Mouse (Mus musculus): ENCODE measurements around the gene Pm20d1. TPM values are rescaled to one million over a fixed set of nuclear protein-coding genes. Genes with fewer than 3 reads are reported as not detected.

The Pm20d1 gene
- polyA plus RNA-seq, 1 experiment from 2014 or later, result 1.4 TPM

GRCm38 (mm10) chr1:131761079-131761831 lies 35.9 kb upstream of the Pm20d1 start:
- Histone ChIP-seq H3K36me3 (no peaks in the 10 kb centered on the region), H3K4me3 (no peak overlapping the region), H3K27me3 (ENCODE audit: insufficient read depth, poor library complexity, severe bottlenecking) (no peaks in the 10 kb centered on the region), H3K4me1 (replicated peaks) (peaks cover 18% of the 10 kb centered on the region), H3K9me3 (no peaks in the 10 kb centered on the region), H3K27ac (no peak overlapping the region)
- WGBS, result 85% methylated on average over 13 of the region's 13 CpGs
- no peak for DNase-seq (ENCODE audit: low spot score)

GRCm38 (mm10) chr1:131763683-131764082 lies 33.5 kb upstream of the Pm20d1 start:
- no peaks in the 10 kb centered on the region for H3K9me3 ChIP-seq
- 0 out of 2 replicates have a peak, but pooled peaks cover 7% of the 10 kb centered on the region for H3K27me3 ChIP-seq (ENCODE audit: insufficient read depth, poor library complexity, severe bottlenecking)
- 56% methylated on average over 9 of the region's 9 CpGs for WGBS
- no peak for DNase-seq (ENCODE audit: low spot score)
- H3K4me1 ChIP-seq (replicated peaks), result peaks cover 16% of the 10 kb centered on the region
- H3K4me3 ChIP-seq, result no peak overlapping the region
- H3K27ac ChIP-seq, result no peak overlapping the region
- H3K36me3 ChIP-seq, result no peaks in the 10 kb centered on the region

- H3K4me3 ChIP-seq, result no peak overlapping the region
- no peak for DNase-seq (ENCODE audit: low spot score)
- H3K9me3 ChIP-seq, result no peaks in the 10 kb centered on the region
- peaks cover 5% of the 10 kb centered on the region for H3K4me1 ChIP-seq (replicated peaks)
- 71% methylated on average over 8 of the region's 8 CpGs for WGBS
- H3K36me3 ChIP-seq, result no peaks in the 10 kb centered on the region
- H3K27ac ChIP-seq, result no peak overlapping the region
- 0 out of 2 replicates have a peak, but pooled peaks cover 7% of the 10 kb centered on the region for H3K27me3 ChIP-seq (ENCODE audit: insufficient read depth, poor library complexity, severe bottlenecking)
Observed at GRCm38 (mm10) chr1:131764581-131765338, 32.4 kb upstream of the Pm20d1 start.

GRCm38 (mm10) chr1:131765357-131766001 lies 31.7 kb upstream of the Pm20d1 start:
- WGBS, result 12% methylated on average over 11 of the region's 11 CpGs
- H3K4me1 ChIP-seq (replicated peaks), result no peaks in the 10 kb centered on the region
- no peaks in the 10 kb centered on the region for H3K9me3 ChIP-seq
- H3K4me3 ChIP-seq, result no peak overlapping the region
- no peaks in the 10 kb centered on the region for H3K36me3 ChIP-seq
- H3K27me3 ChIP-seq (ENCODE audit: insufficient read depth, poor library complexity, severe bottlenecking), result 0 out of 2 replicates have a peak, but pooled peaks cover 7% of the 10 kb centered on the region
- DNase-seq (ENCODE audit: low spot score), result peak; percentile 84
- no peak overlapping the region for H3K27ac ChIP-seq

- Histone ChIP-seq H3K27me3 (ENCODE audit: insufficient read depth, poor library complexity, severe bottlenecking) (0 out of 2 replicates have a peak, but pooled peaks cover 7% of the 10 kb centered on the region), H3K4me3 (no peak overlapping the region), H3K4me1 (replicated peaks) (no peaks in the 10 kb centered on the region), H3K36me3 (no peaks in the 10 kb centered on the region), H3K9me3 (no peaks in the 10 kb centered on the region), H3K27ac (no peak overlapping the region)
- 76% methylated on average over 3 of the region's 3 CpGs for WGBS
- no peak for DNase-seq (ENCODE audit: low spot score)
Observed at GRCm38 (mm10) chr1:131769296-131769695, 27.9 kb upstream of the Pm20d1 start.

GRCm38 (mm10) chr1:131770656-131771055 lies 26.5 kb upstream of the Pm20d1 start:
- Histone ChIP-seq H3K4me3 (no peak overlapping the region), H3K36me3 (no peaks in the 10 kb centered on the region), H3K27ac (no peak overlapping the region), H3K4me1 (replicated peaks) (no peaks in the 10 kb centered on the region), H3K27me3 (ENCODE audit: insufficient read depth, poor library complexity, severe bottlenecking) (0 out of 2 replicates have a peak, but pooled peaks cover 7% of the 10 kb centered on the region), H3K9me3 (no peaks in the 10 kb centered on the region)
- no peak for DNase-seq (ENCODE audit: low spot score)
- 82% methylated on average over 4 of the region's 4 CpGs for WGBS

- DNase-seq (ENCODE audit: low spot score), result no peak
- H3K27ac ChIP-seq, result no peak overlapping the region
- H3K4me1 ChIP-seq (replicated peaks), result no peaks in the 10 kb centered on the region
- H3K27me3 ChIP-seq (ENCODE audit: insufficient read depth, poor library complexity, severe bottlenecking), result 0 out of 2 replicates have a peak, but pooled peaks cover 7% of the 10 kb centered on the region
- H3K4me3 ChIP-seq, result no peak overlapping the region
- H3K9me3 ChIP-seq, result no peaks in the 10 kb centered on the region
- H3K36me3 ChIP-seq, result no peaks in the 10 kb centered on the region
Observed at GRCm38 (mm10) chr1:131771440-131771839, 25.7 kb upstream of the Pm20d1 start.

- WGBS, result 34% methylated on average over 3 of the region's 3 CpGs
- peak; percentile 9 for DNase-seq (ENCODE audit: low spot score)
Observed at GRCm38 (mm10) chr1:131794591-131794990, 2.6 kb upstream of the Pm20d1 start.

GRCm38 (mm10) chr1:131795171-131795570 lies 2.0 kb upstream of the Pm20d1 start:
- peaks cover 4% of the 10 kb centered on the region; the same call in 1 of the 2 replicates for H3K27me3 ChIP-seq (ENCODE audit: insufficient read depth, poor library complexity, severe bottlenecking)
- WGBS, result 86% methylated on average over 3 of the region's 3 CpGs
- no peak for DNase-seq (ENCODE audit: low spot score)

More at GRCm38 (mm10) chr1:131794591-131794990, 2.6 kb upstream of the Pm20d1 start:
- no peaks in the 10 kb centered on the region for H3K36me3 ChIP-seq
- H3K4me1 ChIP-seq (replicated peaks), result peaks cover 12% of the 10 kb centered on the region
- H3K27ac ChIP-seq, result no peak overlapping the region
- no peaks in the 10 kb centered on the region for H3K9me3 ChIP-seq
- peaks cover 4% of the 10 kb centered on the region; the same call in 1 of the 2 replicates for H3K27me3 ChIP-seq (ENCODE audit: insufficient read depth, poor library complexity, severe bottlenecking)
- H3K4me3 ChIP-seq, result no peak overlapping the region

GRCm38 (mm10) chr1:131800001-131800400 lies 2.8 kb downstream of the Pm20d1 start:
- WGBS, result 46% methylated on average over 1 of the region's 1 CpGs
- Histone ChIP-seq H3K9me3 (no peaks in the 10 kb centered on the region), H3K36me3 (no peaks in the 10 kb centered on the region), H3K27me3 (ENCODE audit: insufficient read depth, poor library complexity, severe bottlenecking) (peaks cover 4% of the 10 kb centered on the region; the same call in 1 of the 2 replicates), H3K4me1 (replicated peaks) (peaks cover 16% of the 10 kb centered on the region), H3K4me3 (no peak overlapping the region), H3K27ac (no peak overlapping the region)
- no peak for DNase-seq (ENCODE audit: low spot score)

More at GRCm38 (mm10) chr1:131795171-131795570, 2.0 kb upstream of the Pm20d1 start:
- Histone ChIP-seq H3K27ac (no peak overlapping the region), H3K9me3 (no peaks in the 10 kb centered on the region), H3K4me3 (no peak overlapping the region), H3K4me1 (replicated peaks) (peaks cover 18% of the 10 kb centered on the region), H3K36me3 (no peaks in the 10 kb centered on the region)

GRCm38 (mm10) chr1:131801071-131801470 lies 3.9 kb downstream of the Pm20d1 start:
- Histone ChIP-seq H3K4me1 (replicated peaks) (peaks cover 16% of the 10 kb centered on the region), H3K4me3 (no peak overlapping the region), H3K27ac (no peak overlapping the region), H3K27me3 (ENCODE audit: insufficient read depth, poor library complexity, severe bottlenecking) (peaks cover 4% of the 10 kb centered on the region; the same call in 1 of the 2 replicates), H3K9me3 (no peaks in the 10 kb centered on the region), H3K36me3 (no peaks in the 10 kb centered on the region)
- WGBS, result 92% methylated on average over 8 of the region's 8 CpGs
- no peak for DNase-seq (ENCODE audit: low spot score)

- Histone ChIP-seq H3K4me3 (no peak overlapping the region), H3K36me3 (no peaks in the 10 kb centered on the region), H3K27ac (no peak overlapping the region), H3K9me3 (no peaks in the 10 kb centered on the region), H3K27me3 (ENCODE audit: insufficient read depth, poor library complexity, severe bottlenecking) (peaks cover 4% of the 10 kb centered on the region; the same call in 1 of the 2 replicates), H3K4me1 (replicated peaks) (peaks cover 7% of the 10 kb centered on the region)
- no peak for DNase-seq (ENCODE audit: low spot score)
- 86% methylated on average over 5 of the region's 5 CpGs for WGBS
Observed at GRCm38 (mm10) chr1:131802652-131803051, 5.5 kb downstream of the Pm20d1 start.

Data from hindbrain, embryonic 10.5 days (tissue).